Mouse (Mus musculus) ES-Bruce4 (cell line): ENCODE results near the gene Zfp28. TPM values are rescaled to one million over a fixed set of nuclear protein-coding genes. Genes with fewer than 3 reads are reported as not detected.

Experiments used
- H3K27ac ChIP-seq: 2 replicates; pipeline ENCODE4 v1.5.1; 2012; ENCODE audit warnings: low read length, inconsistent platforms; ENCODE audit not compliant: insufficient read depth
- H3K27me3 ChIP-seq: 2 replicates; pipeline ENCODE4 v1.6.1; 2012; ENCODE audit warnings: mild to moderate bottlenecking, low read length, inconsistent platforms; ENCODE audit not compliant: control insufficient read depth, poor library complexity, insufficient read depth, severe bottlenecking
- H3K36me3 ChIP-seq: 2 replicates; pipeline ENCODE4 v1.6.1; 2012; ENCODE audit warnings: inconsistent platforms, mild to moderate bottlenecking, low read length, moderate library complexity; ENCODE audit not compliant: control insufficient read depth, poor library complexity, insufficient read depth, severe bottlenecking
- H3K4me1 ChIP-seq: one replicate; pipeline ENCODE4 v1.8.1; 2011; ENCODE audit warnings: low read length; ENCODE audit not compliant: control insufficient read depth, insufficient read depth
- H3K4me3 ChIP-seq: 2 replicates; pipeline ENCODE4 v1.5.1; 2011; ENCODE audit warnings: low read depth, mild to moderate bottlenecking, low read length
- H3K9ac ChIP-seq: 2 replicates; pipeline ENCODE4 v1.6.1; 2012; ENCODE audit warnings: low read depth, mild to moderate bottlenecking, inconsistent platforms; ENCODE audit not compliant: poor library complexity, severe bottlenecking
- H3K9me3 ChIP-seq: replicated peaks from 2 replicates; pipeline ENCODE4 v1.6.1; 2012; ENCODE audit warnings: mild to moderate bottlenecking, low read length, inconsistent platforms; ENCODE audit not compliant: control insufficient read depth, poor library complexity, insufficient read depth, severe bottlenecking
- CTCF ChIP-seq: IDR thresholded peaks from one replicate; pipeline ENCODE4 v1.8.1; 2011; ENCODE audit warnings: low read depth, low read length
- EP300 ChIP-seq: IDR thresholded peaks from 2 replicates; pipeline ENCODE4 v1.6.1; 2011; ENCODE audit warnings: low read depth, low read length; ENCODE audit not compliant: insufficient read depth
- POLR2A ChIP-seq: IDR thresholded peaks from one replicate; pipeline ENCODE4 v1.8.1; 2011; ENCODE audit warnings: low read length; ENCODE audit not compliant: insufficient read depth
- polyA plus RNA-seq: library from polyadenylated mRNA; stranded (reverse); fragments of >200 nt; gene quantifications from 2 replicates; pipeline ENCODE4 v1.2.4, GENCODE M21; 2011; ENCODE audit warnings: low read depth; ENCODE audit not compliant: missing spikeins, insufficient read depth, insufficient read length

Zfp28 gene
- polyA plus RNA-seq, 1 experiment: 4.5 TPM

GRCm38 (mm10) chr7:6415442-6415787 lies 32.3 kb downstream of the Zfp28 start:
- Histone ChIP-seq H3K27me3 (no peaks in the 10 kb centered on the region), H3K9ac (no peak overlapping the region), H3K9me3 (no peaks in the 10 kb centered on the region), H3K27ac (no peak overlapping the region), H3K4me3 (no peak overlapping the region), H3K4me1 (no peaks in the 10 kb centered on the region), H3K36me3 (no peaks in the 10 kb centered on the region)
- TF ChIP-seq CTCF (no peak), EP300 (no peak), POLR2A (no peak)

GRCm38 (mm10) chr7:6419894-6420293 lies 36.8 kb downstream of the Zfp28 start:
- no peaks in the 10 kb centered on the region for H3K27me3 ChIP-seq
- H3K27ac ChIP-seq: no peak overlapping the region
- TF ChIP-seq CTCF (no peak), EP300 (no peak), POLR2A (no peak)
- H3K4me3 ChIP-seq: no peak overlapping the region
- no peak overlapping the region for H3K9ac ChIP-seq
- no peaks in the 10 kb centered on the region for H3K36me3 ChIP-seq
- H3K9me3 ChIP-seq: no peaks in the 10 kb centered on the region
- H3K4me1 ChIP-seq: no peaks in the 10 kb centered on the region

- Histone ChIP-seq H3K27me3 (no peaks in the 10 kb centered on the region), H3K9ac (no peak overlapping the region), H3K4me1 (no peaks in the 10 kb centered on the region), H3K4me3 (no peak overlapping the region), H3K9me3 (peaks cover 6% of the 10 kb centered on the region; the same call in 1 of the 2 replicates), H3K36me3 (no peaks in the 10 kb centered on the region), H3K27ac (no peak overlapping the region)
- TF ChIP-seq CTCF (peak; percentile 10), EP300 (no peak)
Measured at GRCm38 (mm10) chr7:6429381-6429780, 46.3 kb downstream of the Zfp28 start.

GRCm38 (mm10) chr7:6430342-6430741 lies 47.2 kb downstream of the Zfp28 start:
- Histone ChIP-seq H3K36me3 (no peaks in the 10 kb centered on the region), H3K4me1 (no peaks in the 10 kb centered on the region), H3K4me3 (no peak overlapping the region), H3K27ac (no peak overlapping the region), H3K9me3 (peaks cover 6% of the 10 kb centered on the region; the same call in 1 of the 2 replicates), H3K27me3 (no peaks in the 10 kb centered on the region), H3K9ac (no peak overlapping the region)
- TF ChIP-seq CTCF: peak; percentile 88
- no peak for TF ChIP-seq EP300

GRCm38 (mm10) chr7:6438388-6438787 lies 55.3 kb downstream of the Zfp28 start, which contains the start of gene Olfr1344:
Gene Olfr1344 (plus strand): TSS chr7:6438688.
- H3K9ac ChIP-seq: no peak within 1 kb of the TSS
- no peaks in the 10 kb centered on the region for H3K36me3 ChIP-seq
- no peaks in the 10 kb centered on the region for H3K9me3 ChIP-seq
- no peaks in the 10 kb centered on the region for H3K4me1 ChIP-seq
- no peak within 1 kb of the TSS for H3K4me3 ChIP-seq
- no peaks in the 10 kb centered on the region for H3K27me3 ChIP-seq
- no peak within 1 kb of the TSS for H3K27ac ChIP-seq
- no peak for TF ChIP-seq POLR2A

GRCm38 (mm10) chr7:6441173-6441572 lies 58.1 kb downstream of the Zfp28 start:
- TF ChIP-seq EP300: no peak
- TF ChIP-seq CTCF: no peak
- no peak for TF ChIP-seq POLR2A
- no peaks in the 10 kb centered on the region for H3K9me3 ChIP-seq
- H3K9ac ChIP-seq: no peak overlapping the region

More at GRCm38 (mm10) chr7:6441173-6441572, 58.1 kb downstream of the Zfp28 start:
- Histone ChIP-seq H3K36me3 (no peaks in the 10 kb centered on the region), H3K4me3 (no peak overlapping the region), H3K27ac (no peak overlapping the region), H3K4me1 (no peaks in the 10 kb centered on the region), H3K27me3 (no peaks in the 10 kb centered on the region)

Other genes starting within 250 kb of the Zfp28 start
- gene Zfp787, start 227.3 kb upstream of the Zfp28 start, polyA plus RNA-seq: 24.1 and 30.9 TPM in 2 replicates
- gene Zfp444, start 211.1 kb upstream of the Zfp28 start, polyA plus RNA-seq: 33.7 and 41.1 TPM in 2 replicates
- gene Galp, start 186.2 kb upstream of the Zfp28 start, polyA plus RNA-seq: not detected in 2 replicates
- 0.33 and 0.40 TPM in 2 replicates for gene Zscan5b, start 161.0 kb upstream of the Zfp28 start, polyA plus RNA-seq
- gene Epp13, start 130.6 kb upstream of the Zfp28 start, polyA plus RNA-seq: 40.1 and 42.4 TPM in 2 replicates
- 12.7 and 12.8 TPM in 2 replicates for gene Zfp667, start 96.7 kb upstream of the Zfp28 start, polyA plus RNA-seq
- gene Zfp583, start 52.0 kb upstream of the Zfp28 start, polyA plus RNA-seq: 4.4 and 6.2 TPM in 2 replicates
- 3.2 and 3.8 TPM in 2 replicates for gene Gm3854, start 39.5 kb upstream of the Zfp28 start, polyA plus RNA-seq
- 0.59 and 1.2 TPM in 2 replicates for gene Zfp78, start 20.0 kb upstream of the Zfp28 start, polyA plus RNA-seq
- gene Smim17, start 15.4 kb downstream of the Zfp28 start, polyA plus RNA-seq: 1.1 and 1.3 TPM in 2 replicates
- 0.32 and 0.34 TPM in 2 replicates for gene Gm20715, start 27.0 kb downstream of the Zfp28 start, polyA plus RNA-seq
- gene Olfr1344, start 55.4 kb downstream of the Zfp28 start, polyA plus RNA-seq: not detected in 2 replicates
- gene Olfr1336, start 72.9 kb downstream of the Zfp28 start, polyA plus RNA-seq: not detected in 2 replicates
- not detected in 2 replicates for gene Olfr1346, start 83.8 kb downstream of the Zfp28 start, polyA plus RNA-seq
- gene Olfr5, start 103.6 kb downstream of the Zfp28 start, polyA plus RNA-seq: not detected in 2 replicates
- gene Olfr1347, start 116.5 kb downstream of the Zfp28 start, polyA plus RNA-seq: not detected in 2 replicates
- gene Olfr1348, start 125.5 kb downstream of the Zfp28 start, polyA plus RNA-seq: not detected in 2 replicates
- gene Olfr1349, start 139.7 kb downstream of the Zfp28 start, polyA plus RNA-seq: 0.48 TPM in 1 of 2 replicates, not detected in the other
- not detected in 2 replicates for gene Olfr1350, start 181.5 kb downstream of the Zfp28 start, polyA plus RNA-seq